Mouse (Mus musculus): ENCODE results near the gene Setdb1. TPM values are rescaled to one million over a fixed set of nuclear protein-coding genes. Genes with fewer than 3 reads are reported as not detected.
"Not testable (repeated sequence)": the region's sequence is repeated elsewhere in the genome, so short reads cannot be mapped to it uniquely, and the experiment has no call there.

Gene Setdb1
- 11.5 TPM for polyA plus RNA-seq (2012; fragmentation: generic; extraction: Trizol)

DNA sequence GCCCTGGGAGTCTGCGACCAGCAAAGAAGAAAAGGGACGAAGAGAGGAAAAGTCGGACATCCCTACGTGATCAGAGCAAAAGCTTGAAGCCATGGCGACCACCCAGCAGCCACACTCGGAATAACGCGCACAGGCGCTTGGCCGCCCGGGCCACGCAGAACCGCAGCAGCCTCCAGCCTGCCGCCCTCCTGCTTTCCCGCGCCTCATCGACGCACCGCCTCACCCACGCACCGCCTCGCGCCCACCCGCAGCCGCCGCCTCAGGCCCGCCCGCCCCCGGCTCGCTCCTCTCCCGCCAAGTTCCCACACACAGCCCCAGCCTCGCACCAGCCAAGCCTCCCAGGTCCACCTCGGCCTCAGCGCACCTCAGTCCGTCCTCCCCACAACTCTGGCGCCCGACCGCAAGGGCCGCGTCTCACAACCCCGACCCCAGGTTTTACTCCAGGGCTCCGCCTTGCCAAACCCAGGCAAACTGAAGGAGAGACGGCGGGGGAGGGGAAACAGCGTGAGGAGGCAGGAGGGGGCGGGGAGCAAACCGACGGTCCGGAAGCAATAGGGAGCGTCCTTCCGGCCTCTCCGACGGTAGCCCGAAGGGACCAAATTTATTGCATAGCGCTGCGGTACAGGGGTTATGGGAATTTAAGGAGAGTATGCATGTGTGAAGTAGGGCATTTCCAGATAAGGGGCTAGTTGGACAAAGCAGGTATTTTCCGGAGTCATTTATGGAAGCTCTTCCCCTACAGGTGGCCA lies at the start of gene Setdb1:
TSS of gene Setdb1 (minus strand) at position 502 of the 749 bp plus-strand sequence.
- Histone ChIP-seq H3K79me2 (ENCODE audit: control insufficient read depth, insufficient read depth) (peaks cover 14% of the 10 kb centered on the region), H3ac (ENCODE audit: control insufficient read depth, insufficient read length) (peak within 1 kb of the TSS; percentile 60), H3K36me3 (ENCODE audit: control insufficient read depth, insufficient read depth) (peaks cover 10% of the 10 kb centered on the region), H3K4me2 (ENCODE audit: low read depth) (peak within 1 kb of the TSS; percentile 62), H3K4me3 (peak within 1 kb of the TSS; percentile 33)
- peak; percentile 37 for TF ChIP-seq MAX (IDR thresholded peaks at IDR 0.05; ENCODE audit: low read depth)
- not testable (repeated sequence) for H3K27me3 ChIP-seq (ENCODE audit: control insufficient read depth, insufficient read depth, insufficient read length)

DNA sequence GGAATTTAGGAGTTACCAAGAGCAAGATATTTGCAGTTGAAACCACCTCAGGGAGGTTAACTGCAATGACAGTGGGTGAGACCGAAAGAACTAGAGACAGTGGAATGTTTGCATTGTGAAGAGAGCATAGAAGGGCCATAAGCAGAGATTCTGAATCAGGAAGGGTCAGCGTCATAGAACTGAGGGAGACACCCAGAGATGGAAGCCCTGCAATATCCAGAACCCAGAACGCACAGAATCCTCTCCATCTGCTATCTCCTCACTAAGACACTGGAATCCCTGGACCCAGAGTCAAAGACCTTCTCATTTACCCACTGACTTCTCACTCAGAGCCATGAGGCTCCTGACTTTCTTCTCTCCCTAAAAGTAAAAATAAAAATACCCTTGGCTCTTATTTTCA lies 45.7 kb upstream of the Setdb1 start, which contains the start of gene 4930558C23Rik:
TSS of gene 4930558C23Rik (minus strand) at position 101 of the 400 bp plus-strand sequence.
- Histone ChIP-seq H3K79me2 (ENCODE audit: control insufficient read depth, insufficient read depth) (no peaks in the 10 kb centered on the region), H3K4me3 (no peak within 1 kb of the TSS), H3K4me2 (ENCODE audit: low read depth) (no peak within 1 kb of the TSS), H3K36me3 (ENCODE audit: control insufficient read depth, insufficient read depth) (no peaks in the 10 kb centered on the region), H3K27me3 (ENCODE audit: control insufficient read depth, insufficient read depth, insufficient read length) (no peaks in the 10 kb centered on the region), H3ac (ENCODE audit: control insufficient read depth, insufficient read length) (no peak within 1 kb of the TSS)
- TF ChIP-seq TCF3 (IDR thresholded peaks at IDR 0.05; ENCODE audit: insufficient read length, low read depth) (no peak), POLR2AphosphoS2 (IDR thresholded peaks at IDR 0.05; ENCODE audit: insufficient read length, low read depth) (no peak)

DNA sequence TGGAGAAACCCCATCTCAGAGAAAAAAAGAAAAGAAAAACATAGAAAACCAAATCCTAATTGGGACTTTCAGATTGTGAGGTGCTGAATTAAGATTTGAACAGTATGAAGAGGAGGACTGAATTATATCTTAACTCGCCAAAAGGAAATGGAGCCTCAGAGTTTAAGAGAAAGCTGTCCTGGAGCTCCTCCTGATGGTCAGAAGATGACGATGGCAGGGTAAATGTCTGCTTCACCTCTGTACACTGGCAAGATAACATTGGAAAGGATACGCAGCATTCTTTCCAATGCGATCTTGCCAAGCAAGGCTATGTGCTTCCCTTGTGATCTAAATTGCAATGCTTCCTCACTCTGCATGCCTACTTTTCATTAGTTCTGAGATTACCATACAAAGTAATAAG lies 37.4 kb upstream of the Setdb1 start:
- H3K4me2 ChIP-seq (ENCODE audit: low read depth) = no peak overlapping the region
- no peaks in the 10 kb centered on the region for H3K27me3 ChIP-seq (ENCODE audit: control insufficient read depth, insufficient read depth, insufficient read length)
- TF ChIP-seq E2F4 (IDR thresholded peaks at IDR 0.05; ENCODE audit: insufficient read depth) (no peak), TCF12 (IDR thresholded peaks at IDR 0.05; ENCODE audit: insufficient read depth, poor library complexity, severe bottlenecking) (no peak), POLR2A (IDR thresholded peaks at IDR 0.05; ENCODE audit: insufficient read length, low read depth) (no peak), USF1 (IDR thresholded peaks at IDR 0.05; ENCODE audit: low read depth) (no peak), POLR2AphosphoS2 (IDR thresholded peaks at IDR 0.05; ENCODE audit: insufficient read length, low read depth) (no peak), MYOD1 (IDR thresholded peaks at IDR 0.05; ENCODE audit: control insufficient read depth in 1 of 3, insufficient read length in 2 of 3, low read depth in 2 of 3) (no peak), TCF3 (IDR thresholded peaks at IDR 0.05; ENCODE audit: insufficient read length, low read depth) (no peak), REST (IDR thresholded peaks at IDR 0.05; ENCODE audit: insufficient read depth, insufficient read length) (no peak), MAX (IDR thresholded peaks at IDR 0.05; ENCODE audit: low read depth) (no peak), SRF (IDR thresholded peaks at IDR 0.05; ENCODE audit: control insufficient read depth, insufficient read length, low read depth) (no peak), MYOG (IDR thresholded peaks at IDR 0.05; ENCODE audit: control insufficient read depth in 1 of 3, insufficient read depth in 1 of 3, insufficient read length in 2 of 3, low read depth in 2 of 3) (no peak)

DNA sequence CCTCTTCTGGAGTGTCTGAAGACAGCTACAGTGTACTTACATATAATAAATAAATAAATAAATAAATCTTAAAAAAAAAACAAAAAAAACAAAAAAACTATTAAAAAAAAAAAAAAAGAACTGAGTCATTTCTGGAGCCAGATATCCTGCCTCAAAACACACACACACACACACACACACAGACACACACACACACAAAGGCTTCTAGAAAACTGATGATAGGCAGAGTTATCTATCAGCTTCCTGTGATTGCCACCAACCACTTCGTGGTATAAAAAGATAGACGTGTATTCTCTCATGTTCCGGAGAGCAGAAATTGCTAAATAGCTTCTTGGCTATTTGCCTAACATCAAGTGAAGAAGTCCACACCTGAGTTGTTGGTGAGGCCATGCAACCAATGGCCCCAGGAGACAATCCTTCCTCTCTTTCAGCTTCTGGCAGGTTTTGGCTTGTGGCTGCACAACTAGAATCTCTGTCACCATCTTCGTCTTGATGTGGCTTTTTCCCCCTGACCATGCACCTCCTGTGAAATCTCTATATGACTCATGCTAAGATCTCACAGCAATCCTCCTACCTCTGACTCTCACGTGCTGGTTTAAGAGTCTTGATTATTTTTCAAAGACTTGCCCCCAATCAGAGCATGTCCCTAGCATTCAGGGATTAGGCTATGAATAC lies 28.5 kb upstream of the Setdb1 start:
- H3K4me3 ChIP-seq = no peak overlapping the region
- H3ac ChIP-seq (ENCODE audit: control insufficient read depth, insufficient read length) = no peak overlapping the region
- TF ChIP-seq SRF (IDR thresholded peaks at IDR 0.05; ENCODE audit: control insufficient read depth, insufficient read length, low read depth) = no peak
- TF ChIP-seq TCF3 (IDR thresholded peaks at IDR 0.05; ENCODE audit: insufficient read length, low read depth) = no peak
- no peak for TF ChIP-seq POLR2AphosphoS2 (IDR thresholded peaks at IDR 0.05; ENCODE audit: insufficient read length, low read depth)
- no peak overlapping the region for H3K4me2 ChIP-seq (ENCODE audit: low read depth)
- H3K79me2 ChIP-seq (ENCODE audit: control insufficient read depth, insufficient read depth) = no peaks in the 10 kb centered on the region
- no peaks in the 10 kb centered on the region for H3K36me3 ChIP-seq (ENCODE audit: control insufficient read depth, insufficient read depth)
- no peaks in the 10 kb centered on the region for H3K27me3 ChIP-seq (ENCODE audit: control insufficient read depth, insufficient read depth, insufficient read length)

More for the DNA sequence above, 37.4 kb upstream of the Setdb1 start:
- H3K79me2 ChIP-seq (ENCODE audit: control insufficient read depth, insufficient read depth) = no peaks in the 10 kb centered on the region
- no peaks in the 10 kb centered on the region for H3K36me3 ChIP-seq (ENCODE audit: control insufficient read depth, insufficient read depth)
- H3ac ChIP-seq (ENCODE audit: control insufficient read depth, insufficient read length) = no peak overlapping the region
- H3K4me3 ChIP-seq = no peak overlapping the region

DNA sequence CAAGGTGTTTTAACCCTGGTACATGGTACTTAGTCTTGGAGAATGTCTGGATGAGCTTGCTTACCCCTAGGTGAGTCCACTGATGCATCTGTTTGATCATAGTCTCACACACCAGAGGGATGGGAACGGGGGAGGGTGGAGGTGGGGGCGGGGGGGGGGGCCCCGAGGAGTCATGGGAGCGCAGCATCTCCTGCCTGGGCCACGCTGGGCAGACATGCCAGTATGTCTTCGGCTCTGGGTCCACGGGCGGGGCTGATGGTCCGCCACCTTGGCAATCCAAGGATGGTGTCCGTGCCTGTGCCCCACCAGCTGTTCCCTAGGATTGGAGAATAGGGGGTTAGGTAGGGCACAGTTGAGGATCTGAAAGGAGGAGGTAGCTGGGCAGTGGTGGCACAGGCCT lies 16.2 kb upstream of the Setdb1 start:
- Histone ChIP-seq H3ac (ENCODE audit: control insufficient read depth, insufficient read length) (no peak overlapping the region), H3K79me2 (ENCODE audit: control insufficient read depth, insufficient read depth) (no peaks in the 10 kb centered on the region), H3K4me3 (no peak overlapping the region), H3K36me3 (ENCODE audit: control insufficient read depth, insufficient read depth) (no peaks in the 10 kb centered on the region), H3K4me2 (ENCODE audit: low read depth) (no peak overlapping the region), H3K27me3 (ENCODE audit: control insufficient read depth, insufficient read depth, insufficient read length) (no peaks in the 10 kb centered on the region)
- TF ChIP-seq MYOG (IDR thresholded peaks at IDR 0.05; ENCODE audit: control insufficient read depth in 1 of 3, insufficient read depth in 1 of 3, insufficient read length in 2 of 3, low read depth in 2 of 3) (no peak), POLR2AphosphoS2 (IDR thresholded peaks at IDR 0.05; ENCODE audit: insufficient read length, low read depth) (no peak), CEBPB (IDR thresholded peaks at IDR 0.05; ENCODE audit: insufficient read depth, poor library complexity, severe bottlenecking) (no peak), TCF12 (IDR thresholded peaks at IDR 0.05; ENCODE audit: insufficient read depth, poor library complexity, severe bottlenecking) (no peak), SRF (IDR thresholded peaks at IDR 0.05; ENCODE audit: control insufficient read depth, insufficient read length, low read depth) (no peak), TCF3 (IDR thresholded peaks at IDR 0.05; ENCODE audit: insufficient read length, low read depth) (no peak)

Measured in myocyte (in vitro differentiated cells).